Mouse (Mus musculus) frontal cortex, postnatal 10 days (tissue): Measurements from ENCODE around the gene Tsc1.

Experiments used
- DNase-seq, 2 experiments: peaks; one replicate each; pipeline ENCODE4 v3.0.0; 2022; ENCODE audit warnings: low spot score in 2 of 2, mixed read lengths in 1 of 2

The Tsc1 gene

GRCm38 (mm10) chr2:28650526-28650925, 9.5 kb downstream of the Tsc1 start:
- DNase-seq = no peak

- no peak for DNase-seq
These were observed 12.3 kb downstream of the Tsc1 start for GRCm38 (mm10) chr2:28653351-28653750.

- DNase-seq = no peak
These were observed 13.3 kb downstream of the Tsc1 start for GRCm38 (mm10) chr2:28654295-28654694.

DNA sequence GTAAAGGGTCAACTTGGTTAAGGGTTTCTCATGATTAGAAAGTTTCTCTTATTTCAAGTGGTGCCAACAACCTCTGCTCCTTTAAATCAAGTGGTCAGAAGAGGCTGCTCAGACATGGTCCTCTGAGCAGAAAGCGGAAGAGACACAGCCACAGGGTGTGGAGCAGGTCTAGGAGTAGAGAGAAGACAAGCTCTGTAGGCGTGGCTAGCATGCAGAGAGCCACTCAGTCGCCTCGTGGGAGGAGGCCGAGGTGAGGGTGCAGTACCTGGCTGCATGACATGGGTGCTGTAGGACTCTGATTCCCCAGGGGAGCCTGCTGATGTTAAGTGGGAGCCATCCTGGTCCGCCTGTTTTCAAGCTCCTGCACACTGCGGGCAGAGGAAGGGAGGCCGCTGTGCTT, 15.2 kb downstream of the Tsc1 start:
- no peak for DNase-seq

DNA sequence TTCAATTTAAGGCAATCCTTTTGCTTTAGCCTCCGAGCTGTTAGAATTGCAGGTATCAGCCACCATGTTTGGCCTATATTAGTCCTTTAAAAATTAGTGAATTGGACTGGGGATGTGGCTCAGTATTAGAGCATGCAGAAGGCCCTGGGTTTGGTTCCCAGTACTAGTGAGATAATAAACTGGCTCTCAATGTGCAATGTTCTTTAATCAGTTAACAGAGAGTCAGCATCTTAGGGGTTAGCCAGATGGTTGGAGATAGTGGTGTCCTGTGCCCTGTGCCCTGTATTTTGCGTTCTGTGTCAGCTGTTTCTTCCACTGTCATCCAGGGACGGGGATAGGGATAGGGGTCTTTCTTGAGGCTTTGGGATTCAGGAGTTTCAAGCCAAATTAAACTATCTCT, 21.9 kb downstream of the Tsc1 start:
- DNase-seq = no peak

GRCm38 (mm10) chr2:28665818-28666217, 24.8 kb downstream of the Tsc1 start:
- DNase-seq = no peak

- DNase-seq = no peak
These were observed 30.4 kb downstream of the Tsc1 start for GRCm38 (mm10) chr2:28671438-28671837.

DNA sequence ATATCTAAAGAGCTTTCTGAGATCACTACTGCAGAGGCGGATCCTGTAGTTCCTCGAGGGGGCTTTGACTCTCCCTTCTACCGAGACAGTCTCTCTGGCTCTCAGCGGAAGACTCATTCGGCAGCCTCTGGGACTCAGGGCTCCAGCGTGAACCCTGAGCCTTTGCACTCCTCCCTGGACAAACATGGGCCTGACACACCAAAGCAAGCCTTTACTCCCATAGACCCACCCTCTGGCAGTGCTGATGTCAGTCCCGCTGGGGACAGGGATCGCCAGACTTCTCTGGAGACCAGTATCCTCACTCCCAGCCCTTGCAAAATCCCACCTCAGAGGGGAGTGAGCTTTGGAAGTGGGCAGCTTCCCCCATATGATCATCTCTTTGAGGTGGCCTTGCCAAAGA, 35.0 kb downstream of the Tsc1 start:
- no peak for DNase-seq

- DNase-seq = no peak
These were observed 39.7 kb downstream of the Tsc1 start for GRCm38 (mm10) chr2:28680710-28681109.

DNA sequence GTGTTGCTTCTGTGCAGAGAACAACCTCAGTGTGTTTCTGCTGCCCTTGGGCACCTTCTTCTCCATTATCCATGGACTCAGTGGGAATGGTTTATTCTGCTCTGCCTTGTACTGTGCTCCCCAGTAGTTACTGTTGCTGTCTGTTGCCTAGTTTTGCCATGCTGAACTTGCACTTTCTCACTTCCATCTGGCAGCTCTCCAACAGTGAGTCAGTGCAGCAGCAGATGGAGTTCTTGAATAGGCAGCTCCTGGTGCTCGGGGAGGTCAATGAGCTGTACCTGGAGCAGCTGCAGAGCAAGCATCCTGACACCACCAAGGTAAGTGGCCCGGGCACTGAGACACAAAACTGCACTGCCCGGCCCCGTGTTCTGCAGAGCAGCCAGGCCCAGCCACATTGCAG, 40.7 kb downstream of the Tsc1 start:
- DNase-seq = no peak

DNA sequence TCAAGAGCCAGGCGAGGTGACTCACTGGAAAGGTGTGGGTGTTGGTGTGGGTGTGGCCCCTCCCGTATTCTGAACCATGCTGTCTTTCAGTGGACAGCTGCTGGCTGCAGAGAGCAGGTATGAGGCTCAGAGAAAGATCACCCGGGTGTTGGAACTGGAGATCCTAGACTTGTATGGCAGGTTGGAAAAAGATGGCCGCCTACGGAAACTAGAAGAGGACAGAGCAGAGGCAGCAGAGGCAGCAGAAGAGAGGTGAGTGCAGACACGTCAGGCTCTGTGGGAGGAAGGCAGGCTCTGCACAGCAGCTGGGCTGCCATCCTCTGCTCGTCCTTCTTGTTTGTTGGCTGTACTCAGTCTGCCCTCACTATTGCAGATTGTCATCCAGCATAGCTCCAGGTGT, 44.9 kb downstream of the Tsc1 start:
- DNase-seq = no peak

GRCm38 (mm10) chr2:28688431-28688830, 47.4 kb downstream of the Tsc1 start:
- DNase-seq = peak in 1 of 2 experiments; percentile 29

DNA sequence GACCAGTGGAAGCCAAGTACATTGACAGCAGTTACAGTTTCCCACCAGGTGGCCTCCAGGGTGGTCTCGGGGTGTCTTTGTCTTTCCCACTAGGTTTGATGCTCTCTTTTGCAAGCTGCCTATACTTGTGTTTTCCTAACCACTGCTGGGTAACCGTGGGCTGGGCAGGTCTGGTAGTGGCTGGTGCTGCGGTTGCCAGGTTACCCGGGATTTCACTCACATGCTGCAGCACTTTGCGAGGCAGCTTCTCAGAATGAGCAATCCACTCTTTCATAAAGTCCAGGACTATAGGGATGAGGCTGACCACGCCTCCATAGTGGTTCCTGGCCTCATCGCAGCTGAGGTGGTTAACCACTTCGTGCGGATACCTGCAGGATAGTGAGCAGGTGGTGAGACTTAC, 51.7 kb downstream of the Tsc1 start:
- DNase-seq = no peak

GRCm38 (mm10) chr2:28698566-28698965, 57.5 kb downstream of the Tsc1 start:
- no peak for DNase-seq

DNA sequence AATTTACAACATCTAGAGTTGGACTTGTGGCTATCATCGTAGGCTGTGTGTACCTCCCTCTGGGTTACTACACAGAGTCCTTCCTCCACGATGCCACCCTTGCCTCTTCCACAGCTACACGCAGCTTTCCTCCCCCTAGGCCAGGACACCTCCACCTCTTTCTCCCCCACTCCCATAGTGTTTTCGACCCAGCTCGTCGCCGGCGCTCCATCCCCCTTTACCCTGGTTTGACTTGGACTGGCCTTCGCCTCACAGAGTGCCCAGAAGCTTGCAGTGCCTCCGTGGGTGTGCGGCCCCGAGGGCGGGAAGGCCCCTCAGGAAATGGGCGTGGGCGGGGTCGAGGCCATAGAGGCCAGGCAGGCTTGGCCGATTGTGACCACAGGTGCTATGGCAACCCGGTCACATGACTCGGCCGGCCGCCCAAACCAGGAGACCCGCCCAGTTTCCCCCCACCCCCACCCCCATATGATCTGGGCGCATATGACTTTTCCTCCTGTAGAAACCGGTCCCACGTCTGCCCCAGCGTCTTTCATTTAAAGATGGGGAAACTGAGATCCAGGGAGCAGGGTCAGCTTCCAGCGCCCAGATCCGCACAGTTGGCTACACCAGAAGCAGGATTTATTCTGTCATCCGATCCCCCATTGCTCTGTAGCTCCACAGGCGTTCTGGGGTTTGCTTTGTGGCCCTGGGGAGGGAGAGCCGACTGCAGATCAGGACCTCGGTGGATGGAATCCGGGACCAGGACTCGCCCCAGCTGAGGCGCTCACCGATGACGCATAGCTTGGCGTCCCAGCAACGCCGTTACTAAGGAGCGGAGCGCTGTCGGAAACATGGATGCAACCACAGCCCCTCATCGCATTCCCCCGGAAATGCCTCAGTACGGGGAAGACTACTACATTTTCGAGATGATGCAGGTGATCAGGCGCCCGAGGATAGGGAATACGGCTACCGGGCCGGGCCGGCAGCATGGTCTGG, 58.6 kb downstream of the Tsc1 start, which contains the start of the genes Spaca9 and Ak8:
Gene Spaca9, minus strand, starts transcription at position 367 of the 975 bp plus-strand sequence.
Gene Ak8, plus strand, starts transcription at position 804 of the 975 bp plus-strand sequence.
- peak; percentile 73 to 86 for DNase-seq

GRCm38 (mm10) chr2:28701646-28702262, 60.7 kb downstream of the Tsc1 start:
- no peak for DNase-seq

- DNase-seq = no peak
These were observed 65.1 kb downstream of the Tsc1 start for GRCm38 (mm10) chr2:28706106-28706636.

DNA sequence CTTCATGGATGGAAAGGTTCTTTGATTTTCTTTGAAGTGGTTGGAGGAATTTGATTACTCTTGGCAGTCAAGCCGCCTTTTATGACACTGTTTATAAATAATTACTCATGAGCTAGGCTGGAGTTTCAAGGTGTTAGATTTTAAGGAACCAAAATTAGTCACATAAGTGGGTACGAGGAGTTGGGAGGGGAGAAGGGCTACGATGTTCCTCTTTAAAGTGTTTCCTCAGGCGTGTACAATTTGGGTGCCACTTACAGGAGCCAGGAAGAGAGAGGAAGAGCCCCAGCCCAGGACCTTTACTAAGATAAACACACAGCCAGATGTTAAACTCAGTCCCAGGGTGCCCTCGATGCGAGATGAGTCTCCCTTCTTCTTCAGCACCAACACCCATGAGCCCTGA, 65.8 kb downstream of the Tsc1 start:
- no peak for DNase-seq

GRCm38 (mm10) chr2:28713036-28713435, 72.0 kb downstream of the Tsc1 start:
- DNase-seq = no peak

DNA sequence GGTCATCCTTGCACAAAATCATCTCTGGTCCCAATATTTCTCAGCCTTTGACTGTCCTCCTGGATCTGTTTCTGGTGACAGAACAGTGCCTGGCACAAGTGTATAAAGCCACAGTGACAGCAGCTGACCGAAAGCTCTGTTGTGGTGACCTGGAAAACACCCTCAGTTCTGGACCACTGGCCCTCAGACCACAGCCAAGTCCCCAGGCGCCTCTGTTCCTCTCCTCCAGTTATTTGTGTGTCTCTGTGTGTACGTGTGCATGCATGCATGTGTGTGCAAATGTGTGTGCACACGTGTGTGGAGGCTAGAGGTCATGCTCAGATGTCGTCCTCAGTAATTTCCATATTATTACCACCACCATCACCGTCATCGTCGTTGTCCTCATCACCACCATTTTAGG, 81.4 kb downstream of the Tsc1 start:
- no peak for DNase-seq

GRCm38 (mm10) chr2:28723912-28724311, 82.9 kb downstream of the Tsc1 start:
- DNase-seq = no peak

GRCm38 (mm10) chr2:28727786-28728404, 86.9 kb downstream of the Tsc1 start:
- no peak for DNase-seq
